Mouse (Mus musculus): Measurements from ENCODE around the gene Rxfp2. TPM values are rescaled to one million over a fixed set of nuclear protein-coding genes. Genes with fewer than 3 reads are reported as not detected.

Rxfp2 gene
- polyA plus RNA-seq, 1 experiment from 2014 or later: 0.34 TPM

DNA sequence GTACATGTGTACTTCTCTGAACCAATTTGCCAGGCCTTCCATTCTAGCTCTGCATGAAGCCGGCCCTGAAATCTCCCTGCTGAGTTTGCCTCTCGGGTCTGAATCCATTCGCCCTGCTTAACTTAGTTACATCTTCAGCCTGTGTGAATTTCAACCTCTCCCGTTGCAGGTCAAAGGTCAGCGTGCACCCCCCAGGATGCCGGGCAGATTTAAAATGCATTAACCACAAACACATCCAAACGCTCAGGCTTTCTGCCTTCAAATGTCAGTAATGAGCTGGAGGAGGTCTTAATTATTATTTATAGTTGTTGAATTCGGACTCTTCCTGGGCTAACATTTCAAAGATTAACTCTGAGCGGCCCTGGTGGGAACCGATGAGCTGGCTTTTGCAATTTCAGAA is 1.6 kb upstream of the Rxfp2 start:
- H3K4me3 ChIP-seq (replicated peaks; ENCODE audit: low read length): no peak overlapping the region
- no peaks in the 10 kb centered on the region for H3K36me3 ChIP-seq (ENCODE audit: control insufficient read depth, insufficient read depth, low read length)
- WGBS: 37% methylated on average over 10 of the region's 10 CpGs
- H3K27ac ChIP-seq (ENCODE audit: low read length): no peak overlapping the region
- no peak overlapping the region for H3K9ac ChIP-seq (ENCODE audit: low read length)
- H3K9me3 ChIP-seq (replicated peaks; ENCODE audit: control insufficient read depth, low read length): no peaks in the 10 kb centered on the region
- 0 out of 2 replicates have a peak, but pooled peaks cover 2% of the 10 kb centered on the region for H3K4me1 ChIP-seq (ENCODE audit: control insufficient read depth, insufficient read depth, low read length)
- H3K27me3 ChIP-seq (ENCODE audit: control insufficient read depth, insufficient read depth, low read length): no peaks in the 10 kb centered on the region
- H3K4me2 ChIP-seq (ENCODE audit: low read depth, low read length): no peak overlapping the region
- no peak for ATAC-seq (ENCODE audit: insufficient read depth, low FRiP score)

DNA sequence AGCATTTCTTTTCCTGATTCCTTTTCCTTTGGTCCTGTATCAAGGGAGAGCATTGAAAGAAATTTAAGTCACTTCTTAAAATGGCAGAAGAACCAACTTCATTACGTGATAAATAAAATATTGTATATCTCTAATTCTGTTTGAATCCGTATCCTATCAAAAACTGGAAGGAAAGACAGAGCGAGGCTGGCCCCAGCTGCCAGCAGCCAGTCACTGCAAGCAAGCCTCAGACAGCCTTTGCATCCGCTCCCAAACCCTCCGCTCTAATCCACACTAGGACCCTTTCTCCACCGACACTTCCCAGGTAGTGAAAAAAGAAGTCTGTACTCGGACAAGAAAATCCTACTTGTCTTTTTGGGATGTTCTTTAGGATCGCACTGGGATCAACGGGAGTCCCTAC is 803 bp upstream of the Rxfp2 start:
- no peaks in the 10 kb centered on the region for H3K36me3 ChIP-seq (ENCODE audit: control insufficient read depth, insufficient read depth, low read length)
- H3K9me3 ChIP-seq (replicated peaks; ENCODE audit: control insufficient read depth, low read length): no peaks in the 10 kb centered on the region
- no peak overlapping the region for H3K4me2 ChIP-seq (ENCODE audit: low read depth, low read length)
- H3K27me3 ChIP-seq (ENCODE audit: control insufficient read depth, insufficient read depth, low read length): no peaks in the 10 kb centered on the region
- H3K4me3 ChIP-seq (replicated peaks; ENCODE audit: low read length): no peak overlapping the region
- H3K4me1 ChIP-seq (ENCODE audit: control insufficient read depth, insufficient read depth, low read length): 0 out of 2 replicates have a peak, but pooled peaks cover 2% of the 10 kb centered on the region
- H3K27ac ChIP-seq (ENCODE audit: low read length): no peak overlapping the region
- no peak overlapping the region for H3K9ac ChIP-seq (ENCODE audit: low read length)
- ATAC-seq (ENCODE audit: insufficient read depth, low FRiP score): no peak
- 60% methylated on average over 9 of the region's 9 CpGs for WGBS

- no peak overlapping the region for H3K9ac ChIP-seq (ENCODE audit: low read length)
Observed at GRCm38 (mm10) chr5:150020851-150021250, 2.4 kb downstream of the Rxfp2 start.

DNA sequence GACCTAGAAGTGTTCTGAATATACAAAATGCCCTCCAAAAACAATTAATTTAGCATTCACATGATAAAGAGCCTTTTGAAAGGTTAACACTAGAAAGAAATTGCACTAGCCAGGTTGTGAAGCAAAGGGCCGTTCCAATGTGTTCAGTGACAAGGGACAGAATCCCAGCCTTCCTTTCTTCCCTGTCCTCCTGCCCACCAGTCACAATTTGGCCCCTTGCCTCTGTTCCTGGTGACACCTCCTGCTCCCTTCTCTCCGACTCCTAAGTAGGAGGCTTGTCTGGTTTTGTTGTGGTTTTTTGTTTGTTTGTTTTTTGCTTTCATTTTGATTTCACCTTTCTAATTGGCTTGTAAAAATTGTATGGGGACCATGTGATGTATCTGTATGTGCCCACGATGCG is 3.3 kb downstream of the Rxfp2 start:
- Histone ChIP-seq H3K9me3 (replicated peaks; ENCODE audit: control insufficient read depth, low read length) (no peaks in the 10 kb centered on the region; the same call in 1 of the 2 replicates), H3K27ac (ENCODE audit: low read length) (no peak overlapping the region), H3K4me2 (ENCODE audit: low read depth, low read length) (no peak overlapping the region), H3K4me3 (replicated peaks; ENCODE audit: low read length) (no peak overlapping the region), H3K4me1 (ENCODE audit: control insufficient read depth, insufficient read depth, low read length) (0 out of 2 replicates have a peak, but pooled peaks cover 2% of the 10 kb centered on the region), H3K9ac (ENCODE audit: low read length) (no peak overlapping the region), H3K36me3 (ENCODE audit: control insufficient read depth, insufficient read depth, low read length) (no peaks in the 10 kb centered on the region), H3K27me3 (ENCODE audit: control insufficient read depth, insufficient read depth, low read length) (no peaks in the 10 kb centered on the region)
- ATAC-seq (ENCODE audit: insufficient read depth, low FRiP score): no peak
- 68% methylated on average over 4 of the region's 4 CpGs for WGBS

More at GRCm38 (mm10) chr5:150020851-150021250, 2.4 kb downstream of the Rxfp2 start:
- H3K9me3 ChIP-seq (replicated peaks; ENCODE audit: control insufficient read depth, low read length): no peaks in the 10 kb centered on the region; the same call in 1 of the 2 replicates
- 0 out of 2 replicates have a peak, but pooled peaks cover 2% of the 10 kb centered on the region for H3K4me1 ChIP-seq (ENCODE audit: control insufficient read depth, insufficient read depth, low read length)
- H3K4me2 ChIP-seq (ENCODE audit: low read depth, low read length): no peak overlapping the region
- no peaks in the 10 kb centered on the region for H3K27me3 ChIP-seq (ENCODE audit: control insufficient read depth, insufficient read depth, low read length)
- H3K36me3 ChIP-seq (ENCODE audit: control insufficient read depth, insufficient read depth, low read length): no peaks in the 10 kb centered on the region
- no peak overlapping the region for H3K27ac ChIP-seq (ENCODE audit: low read length)
- ATAC-seq (ENCODE audit: insufficient read depth, low FRiP score): no peak; the same call in 1 of the 2 replicates
- H3K4me3 ChIP-seq (replicated peaks; ENCODE audit: low read length): no peak overlapping the region
- 5% methylated on average over 6 of the region's 6 CpGs for WGBS

DNA sequence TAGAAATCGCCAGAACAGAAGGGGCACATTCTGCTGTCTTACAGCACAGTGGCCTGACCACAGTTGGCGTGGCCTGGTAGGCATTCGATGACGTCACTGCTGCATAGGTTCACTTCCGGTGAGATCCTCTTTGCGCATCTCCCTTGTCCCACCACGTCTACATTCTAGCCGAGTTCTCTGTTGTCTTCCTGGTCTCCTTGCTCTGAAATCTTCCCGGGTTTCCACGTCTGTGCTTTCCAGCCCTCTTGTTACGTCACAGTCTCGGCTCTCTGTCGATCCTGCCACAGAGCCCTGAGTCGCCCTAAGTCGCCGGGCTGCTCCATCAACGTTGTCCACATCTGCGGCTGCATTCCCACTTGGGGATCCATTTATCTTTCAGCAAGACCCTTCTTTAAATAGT is 4.1 kb downstream of the Rxfp2 start:
- 79% methylated on average over 18 of the region's 18 CpGs for WGBS
- Histone ChIP-seq H3K9ac (ENCODE audit: low read length) (no peak overlapping the region), H3K4me1 (ENCODE audit: control insufficient read depth, insufficient read depth, low read length) (peaks cover 6% of the 10 kb centered on the region; the same call in 1 of the 2 replicates), H3K4me2 (ENCODE audit: low read depth, low read length) (no peak overlapping the region), H3K27me3 (ENCODE audit: control insufficient read depth, insufficient read depth, low read length) (no peaks in the 10 kb centered on the region), H3K27ac (ENCODE audit: low read length) (no peak overlapping the region), H3K36me3 (ENCODE audit: control insufficient read depth, insufficient read depth, low read length) (no peaks in the 10 kb centered on the region), H3K4me3 (replicated peaks; ENCODE audit: low read length) (no peak overlapping the region), H3K9me3 (replicated peaks; ENCODE audit: control insufficient read depth, low read length) (no peaks in the 10 kb centered on the region; the same call in 1 of the 2 replicates)
- ATAC-seq (ENCODE audit: insufficient read depth, low FRiP score): no peak

DNA sequence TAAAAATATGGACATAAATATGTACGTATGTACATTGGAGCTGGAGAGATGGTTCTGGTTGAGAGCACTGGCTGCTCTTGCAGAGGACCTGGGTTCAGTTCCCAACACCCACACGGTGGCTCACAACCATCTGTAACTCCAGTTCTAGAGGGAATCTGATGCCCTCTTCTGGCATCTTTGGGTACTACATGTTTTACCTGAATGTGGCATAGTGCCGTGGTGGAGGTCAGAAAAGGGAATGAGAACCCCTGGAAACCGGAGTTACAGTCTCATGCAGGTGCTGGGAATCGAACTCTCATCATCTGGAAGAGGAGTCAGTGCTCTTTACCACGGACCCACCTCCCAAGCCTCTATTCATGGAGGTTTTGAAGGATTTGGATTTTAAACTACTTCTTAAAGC is 5.0 kb downstream of the Rxfp2 start:
- 92% methylated on average over 6 of the region's 6 CpGs for WGBS
- no peak for ATAC-seq (ENCODE audit: insufficient read depth, low FRiP score)

GRCm38 (mm10) chr5:150024188-150024587 is 5.7 kb downstream of the Rxfp2 start:
- H3K9me3 ChIP-seq (replicated peaks; ENCODE audit: control insufficient read depth, low read length): no peaks in the 10 kb centered on the region; the same call in 1 of the 2 replicates
- H3K9ac ChIP-seq (ENCODE audit: low read length): no peak overlapping the region
- H3K36me3 ChIP-seq (ENCODE audit: control insufficient read depth, insufficient read depth, low read length): no peaks in the 10 kb centered on the region
- no peak for ATAC-seq (ENCODE audit: insufficient read depth, low FRiP score)
- H3K4me2 ChIP-seq (ENCODE audit: low read depth, low read length): no peak overlapping the region
- 72% methylated on average over 2 of the region's 2 CpGs for WGBS
- peaks cover 6% of the 10 kb centered on the region; the same call in 1 of the 2 replicates for H3K4me1 ChIP-seq (ENCODE audit: control insufficient read depth, insufficient read depth, low read length)
- H3K27me3 ChIP-seq (ENCODE audit: control insufficient read depth, insufficient read depth, low read length): no peaks in the 10 kb centered on the region
- no peak overlapping the region for H3K27ac ChIP-seq (ENCODE audit: low read length)
- H3K4me3 ChIP-seq (replicated peaks; ENCODE audit: low read length): no peak overlapping the region

More for the DNA sequence above, 5.0 kb downstream of the Rxfp2 start:
- Histone ChIP-seq H3K27me3 (ENCODE audit: control insufficient read depth, insufficient read depth, low read length) (no peaks in the 10 kb centered on the region), H3K4me2 (ENCODE audit: low read depth, low read length) (no peak overlapping the region), H3K36me3 (ENCODE audit: control insufficient read depth, insufficient read depth, low read length) (no peaks in the 10 kb centered on the region), H3K4me1 (ENCODE audit: control insufficient read depth, insufficient read depth, low read length) (peaks cover 6% of the 10 kb centered on the region; the same call in 1 of the 2 replicates), H3K9ac (ENCODE audit: low read length) (no peak overlapping the region), H3K9me3 (replicated peaks; ENCODE audit: control insufficient read depth, low read length) (no peaks in the 10 kb centered on the region; the same call in 1 of the 2 replicates), H3K27ac (ENCODE audit: low read length) (no peak overlapping the region), H3K4me3 (replicated peaks; ENCODE audit: low read length) (no peak overlapping the region)

- Histone ChIP-seq H3K4me1 (ENCODE audit: control insufficient read depth, insufficient read depth, low read length) (peaks cover 6% of the 10 kb centered on the region; the same call in 1 of the 2 replicates), H3K36me3 (ENCODE audit: control insufficient read depth, insufficient read depth, low read length) (no peaks in the 10 kb centered on the region), H3K27me3 (ENCODE audit: control insufficient read depth, insufficient read depth, low read length) (no peaks in the 10 kb centered on the region), H3K9me3 (replicated peaks; ENCODE audit: control insufficient read depth, low read length) (no peaks in the 10 kb centered on the region; the same call in 1 of the 2 replicates), H3K9ac (ENCODE audit: low read length) (no peak overlapping the region), H3K27ac (ENCODE audit: low read length) (no peak overlapping the region), H3K4me2 (ENCODE audit: low read depth, low read length) (no peak overlapping the region), H3K4me3 (replicated peaks; ENCODE audit: low read length) (no peak overlapping the region)
- no peak for ATAC-seq (ENCODE audit: insufficient read depth, low FRiP score)
- WGBS: 91% methylated on average over 14 of the region's 14 CpGs
Observed at GRCm38 (mm10) chr5:150024901-150025300, 6.4 kb downstream of the Rxfp2 start.

GRCm38 (mm10) chr5:150025326-150025725 is 6.9 kb downstream of the Rxfp2 start:
- Histone ChIP-seq H3K36me3 (ENCODE audit: control insufficient read depth, insufficient read depth, low read length) (no peaks in the 10 kb centered on the region), H3K27me3 (ENCODE audit: control insufficient read depth, insufficient read depth, low read length) (no peaks in the 10 kb centered on the region), H3K9me3 (replicated peaks; ENCODE audit: control insufficient read depth, low read length) (no peaks in the 10 kb centered on the region; the same call in 1 of the 2 replicates), H3K9ac (ENCODE audit: low read length) (no peak overlapping the region), H3K27ac (ENCODE audit: low read length) (no peak overlapping the region), H3K4me1 (ENCODE audit: control insufficient read depth, insufficient read depth, low read length) (peaks cover 6% of the 10 kb centered on the region; the same call in 1 of the 2 replicates), H3K4me2 (ENCODE audit: low read depth, low read length) (no peak overlapping the region), H3K4me3 (replicated peaks; ENCODE audit: low read length) (no peak overlapping the region)
- 88% methylated on average over 15 of the region's 15 CpGs for WGBS
- no peak for ATAC-seq (ENCODE audit: insufficient read depth, low FRiP score)

All from stomach, embryonic 16.5 days (tissue).